Mouse (Mus musculus): ENCODE data around the gene Dpp4. TPM values are rescaled to one million over a fixed set of nuclear protein-coding genes. Genes with fewer than 3 reads are reported as not detected.

The Dpp4 gene
- polyA plus RNA-seq, 1 experiment, result 10.1 TPM

DNA sequence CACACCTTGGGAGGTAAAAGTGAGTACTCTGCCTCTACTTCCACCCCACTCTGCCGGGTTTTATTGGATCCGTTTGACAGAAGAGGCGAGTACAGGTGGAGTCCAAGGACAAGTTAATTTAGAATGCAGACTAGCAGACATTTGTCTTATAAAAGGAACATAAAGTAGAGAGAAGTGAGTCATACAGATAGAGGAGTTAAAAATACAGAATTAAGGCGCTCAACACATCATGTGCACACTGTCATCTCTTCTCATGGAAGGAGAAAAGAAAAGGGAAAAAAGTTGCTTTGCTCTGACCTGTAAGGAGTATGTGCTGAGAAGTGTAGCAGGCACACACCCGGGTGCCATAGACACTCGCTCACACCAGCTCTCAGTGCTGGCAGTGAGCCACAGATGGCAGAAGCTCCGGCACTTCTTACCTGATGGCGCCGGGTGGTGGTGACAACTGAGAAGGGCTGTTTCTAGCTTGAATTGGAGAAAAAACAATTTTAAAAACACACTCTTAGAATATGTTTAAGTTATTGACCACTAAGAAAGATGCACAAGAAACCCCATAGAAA lies 88.9 kb downstream of the Dpp4 start:
- Histone ChIP-seq H3K4me1 (ENCODE audit: control insufficient read depth, insufficient read depth, insufficient read length) (no peaks in the 10 kb centered on the region), H3K27me3 (ENCODE audit: control insufficient read depth, insufficient read depth, low read length) (no peaks in the 10 kb centered on the region), H3K4me3 (ENCODE audit: extremely low read depth, insufficient read depth, insufficient read length) (no peak overlapping the region), H3K27ac (ENCODE audit: insufficient read depth, low read length) (no peak overlapping the region), H3K36me3 (ENCODE audit: control insufficient read depth, insufficient read depth, low read length) (no peaks in the 10 kb centered on the region)
- WGBS, result 89% methylated on average over 9 of the region's 9 CpGs
- TF ChIP-seq POLR2A (IDR thresholded peaks at IDR 0.05; ENCODE audit: low read depth, low read length) (no peak), CTCF (IDR thresholded peaks at IDR 0.05; ENCODE audit: extremely low read depth, insufficient read depth, insufficient read length, insufficient replicate concordance) (no peak)
- DNase-seq (ENCODE audit: low read depth in 1 of 2, low spot score in 2 of 2), result no peak

- no peak for DNase-seq (ENCODE audit: low read depth in 1 of 2, low spot score in 2 of 2)
- TF ChIP-seq CTCF (IDR thresholded peaks at IDR 0.05; ENCODE audit: extremely low read depth, insufficient read depth, insufficient read length, insufficient replicate concordance) (no peak), POLR2A (IDR thresholded peaks at IDR 0.05; ENCODE audit: low read depth, low read length) (no peak)
- Histone ChIP-seq H3K27me3 (ENCODE audit: control insufficient read depth, insufficient read depth, low read length) (no peaks in the 10 kb centered on the region), H3K4me3 (ENCODE audit: extremely low read depth, insufficient read depth, insufficient read length) (no peak overlapping the region), H3K36me3 (ENCODE audit: control insufficient read depth, insufficient read depth, low read length) (no peaks in the 10 kb centered on the region), H3K4me1 (ENCODE audit: control insufficient read depth, insufficient read depth, insufficient read length) (no peaks in the 10 kb centered on the region), H3K27ac (ENCODE audit: insufficient read depth, low read length) (no peak overlapping the region)
- WGBS, result 80% methylated on average over 3 of the region's 3 CpGs
Measured at GRCm38 (mm10) chr2:62319489-62319888, 92.5 kb downstream of the Dpp4 start.

DNA sequence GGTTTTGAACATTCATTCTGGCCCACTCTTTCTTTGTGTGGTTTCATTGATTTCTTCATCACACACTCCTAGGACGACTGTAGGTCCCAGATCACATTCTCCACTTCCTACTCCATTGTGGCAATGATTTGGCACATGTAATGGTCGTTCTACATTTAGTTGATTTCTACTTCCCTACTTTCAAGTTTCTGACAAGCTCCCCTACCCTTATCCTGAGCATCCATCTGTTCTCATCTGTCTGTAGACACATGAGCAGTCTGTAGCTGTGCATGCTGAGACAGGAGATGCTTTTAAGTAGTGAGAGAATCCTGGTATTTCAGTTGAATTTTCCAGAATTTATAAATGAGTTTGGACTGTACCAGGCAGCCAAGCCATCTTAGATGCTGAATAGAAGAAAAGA lies 95.1 kb downstream of the Dpp4 start:
- TF ChIP-seq POLR2A (IDR thresholded peaks at IDR 0.05; ENCODE audit: low read depth, low read length) (no peak), CTCF (IDR thresholded peaks at IDR 0.05; ENCODE audit: extremely low read depth, insufficient read depth, insufficient read length, insufficient replicate concordance) (no peak)

DNA sequence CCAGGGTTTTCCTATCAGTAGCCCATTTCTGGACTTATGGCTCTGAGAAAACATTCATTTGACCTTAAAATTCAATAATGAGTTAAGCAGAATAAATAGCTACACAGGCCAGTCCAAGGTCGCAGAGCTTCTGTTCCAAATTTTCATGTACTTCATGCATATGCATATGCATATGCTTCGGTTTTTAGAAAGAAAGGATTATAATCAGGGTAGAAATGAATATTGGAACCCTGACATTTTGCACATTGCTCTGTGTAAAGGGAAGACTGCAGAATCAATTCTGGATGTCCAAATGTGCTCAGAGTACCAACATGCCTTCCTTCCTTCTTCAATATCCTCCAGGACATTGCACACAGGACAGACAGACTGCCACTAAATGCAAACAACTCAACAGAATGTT lies 104.6 kb downstream of the Dpp4 start:
- H3K4me1 ChIP-seq (ENCODE audit: control insufficient read depth, insufficient read depth, insufficient read length), result no peaks in the 10 kb centered on the region
- DNase-seq (ENCODE audit: low read depth in 1 of 2, low spot score in 2 of 2), result no peak
- TF ChIP-seq POLR2A (IDR thresholded peaks at IDR 0.05; ENCODE audit: low read depth, low read length), result no peak
- TF ChIP-seq CTCF (IDR thresholded peaks at IDR 0.05; ENCODE audit: extremely low read depth, insufficient read depth, insufficient read length, insufficient replicate concordance), result no peak
- 83% methylated on average over 2 of the region's 2 CpGs for WGBS
- H3K27ac ChIP-seq (ENCODE audit: insufficient read depth, low read length), result no peak overlapping the region
- no peak overlapping the region for H3K4me3 ChIP-seq (ENCODE audit: extremely low read depth, insufficient read depth, insufficient read length)
- no peaks in the 10 kb centered on the region for H3K36me3 ChIP-seq (ENCODE audit: control insufficient read depth, insufficient read depth, low read length)
- no peaks in the 10 kb centered on the region for H3K27me3 ChIP-seq (ENCODE audit: control insufficient read depth, insufficient read depth, low read length)

More for the DNA sequence above, 95.1 kb downstream of the Dpp4 start:
- no peak for DNase-seq (ENCODE audit: low read depth in 1 of 2, low spot score in 2 of 2)
- Histone ChIP-seq H3K4me1 (ENCODE audit: control insufficient read depth, insufficient read depth, insufficient read length) (no peaks in the 10 kb centered on the region), H3K36me3 (ENCODE audit: control insufficient read depth, insufficient read depth, low read length) (no peaks in the 10 kb centered on the region), H3K4me3 (ENCODE audit: extremely low read depth, insufficient read depth, insufficient read length) (no peak overlapping the region), H3K27me3 (ENCODE audit: control insufficient read depth, insufficient read depth, low read length) (no peaks in the 10 kb centered on the region), H3K27ac (ENCODE audit: insufficient read depth, low read length) (no peak overlapping the region)
- 34% methylated on average over 2 of the region's 2 CpGs for WGBS

DNA sequence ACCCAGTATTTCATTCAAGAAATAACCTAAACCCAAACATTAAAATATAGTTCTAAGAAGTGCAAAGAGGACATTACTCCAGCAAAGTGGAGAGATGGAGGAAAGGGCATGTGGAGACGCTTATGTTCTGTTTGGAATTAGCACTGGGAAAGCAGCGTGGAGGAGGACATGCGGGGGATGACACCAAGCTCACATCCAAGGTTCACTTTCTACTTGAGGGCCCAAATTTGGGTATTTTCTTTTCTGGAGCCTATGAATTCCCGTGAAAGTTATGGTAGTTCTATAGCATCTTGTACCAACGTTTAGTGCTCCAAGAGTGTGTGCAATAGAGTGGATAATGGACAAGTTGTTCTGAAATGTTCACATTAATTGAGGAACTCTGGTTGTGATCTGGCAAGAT lies 105.1 kb downstream of the Dpp4 start:
- no peak overlapping the region for H3K4me3 ChIP-seq (ENCODE audit: extremely low read depth, insufficient read depth, insufficient read length)
- DNase-seq (ENCODE audit: low read depth in 1 of 2, low spot score in 2 of 2), result no peak
- H3K36me3 ChIP-seq (ENCODE audit: control insufficient read depth, insufficient read depth, low read length), result no peaks in the 10 kb centered on the region
- H3K27ac ChIP-seq (ENCODE audit: insufficient read depth, low read length), result no peak overlapping the region
- no peaks in the 10 kb centered on the region for H3K27me3 ChIP-seq (ENCODE audit: control insufficient read depth, insufficient read depth, low read length)
- H3K4me1 ChIP-seq (ENCODE audit: control insufficient read depth, insufficient read depth, insufficient read length), result no peaks in the 10 kb centered on the region
- 90% methylated on average over 5 of the region's 5 CpGs for WGBS
- TF ChIP-seq CTCF (IDR thresholded peaks at IDR 0.05; ENCODE audit: extremely low read depth, insufficient read depth, insufficient read length, insufficient replicate concordance) (no peak), POLR2A (IDR thresholded peaks at IDR 0.05; ENCODE audit: low read depth, low read length) (no peak)

DNA sequence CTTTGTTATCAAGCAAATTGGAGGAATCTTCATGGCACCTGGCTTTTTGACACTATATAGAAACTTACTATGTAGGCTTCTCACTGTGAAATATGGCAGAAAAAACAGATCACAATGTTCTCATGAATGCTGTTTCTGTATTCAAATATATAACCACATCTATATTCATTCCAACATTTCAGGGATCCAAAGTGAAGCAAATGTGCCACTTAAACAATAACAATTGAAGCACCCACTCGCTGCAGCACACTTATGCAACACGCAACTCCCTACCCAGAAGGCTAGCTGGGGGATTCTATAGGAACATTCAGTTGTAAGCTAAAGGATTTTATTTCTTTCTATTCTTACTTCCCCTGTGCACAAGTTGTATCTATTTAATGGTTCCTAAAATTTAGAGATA lies 110.3 kb downstream of the Dpp4 start:
- DNase-seq (ENCODE audit: low read depth in 1 of 2, low spot score in 2 of 2), result no peak
- Histone ChIP-seq H3K27me3 (ENCODE audit: control insufficient read depth, insufficient read depth, low read length) (no peaks in the 10 kb centered on the region), H3K27ac (ENCODE audit: insufficient read depth, low read length) (no peak overlapping the region), H3K4me1 (ENCODE audit: control insufficient read depth, insufficient read depth, insufficient read length) (no peaks in the 10 kb centered on the region), H3K4me3 (ENCODE audit: extremely low read depth, insufficient read depth, insufficient read length) (no peak overlapping the region), H3K36me3 (ENCODE audit: control insufficient read depth, insufficient read depth, low read length) (no peaks in the 10 kb centered on the region)
- TF ChIP-seq POLR2A (IDR thresholded peaks at IDR 0.05; ENCODE audit: low read depth, low read length), result no peak
- no peak for TF ChIP-seq CTCF (IDR thresholded peaks at IDR 0.05; ENCODE audit: extremely low read depth, insufficient read depth, insufficient read length, insufficient replicate concordance)
- 98% methylated on average over 2 of the region's 2 CpGs for WGBS

DNA sequence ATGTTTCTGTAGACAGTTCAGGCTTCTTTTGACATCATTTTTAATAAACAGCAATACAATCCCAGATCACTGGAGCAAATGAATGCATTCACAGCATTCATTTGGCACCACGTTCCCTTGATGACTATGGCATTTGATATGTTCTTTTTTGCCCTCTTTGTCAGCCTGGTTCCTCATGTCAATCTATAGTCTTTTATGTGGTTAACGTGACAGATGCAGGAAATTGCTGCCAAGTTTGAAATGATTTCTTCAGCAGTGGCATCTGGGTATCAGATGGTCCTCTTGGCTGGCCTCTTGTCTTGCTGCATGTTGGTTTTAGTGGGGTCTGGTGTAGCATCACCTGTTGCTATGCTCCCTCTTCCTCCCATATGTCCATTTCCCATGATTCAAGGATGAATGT lies 118.2 kb downstream of the Dpp4 start:
- H3K4me3 ChIP-seq (ENCODE audit: extremely low read depth, insufficient read depth, insufficient read length), result no peak overlapping the region
- no peaks in the 10 kb centered on the region for H3K27me3 ChIP-seq (ENCODE audit: control insufficient read depth, insufficient read depth, low read length)
- DNase-seq (ENCODE audit: low read depth in 1 of 2, low spot score in 2 of 2), result no peak
- 11% methylated on average over 2 of the region's 2 CpGs for WGBS
- no peaks in the 10 kb centered on the region for H3K4me1 ChIP-seq (ENCODE audit: control insufficient read depth, insufficient read depth, insufficient read length)
- H3K27ac ChIP-seq (ENCODE audit: insufficient read depth, low read length), result no peak overlapping the region
- no peaks in the 10 kb centered on the region for H3K36me3 ChIP-seq (ENCODE audit: control insufficient read depth, insufficient read depth, low read length)
- TF ChIP-seq CTCF (IDR thresholded peaks at IDR 0.05; ENCODE audit: extremely low read depth, insufficient read depth, insufficient read length, insufficient replicate concordance) (no peak), POLR2A (IDR thresholded peaks at IDR 0.05; ENCODE audit: low read depth, low read length) (no peak)
